Mouse (Mus musculus): ENCODE results near the gene Pltp. TPM values are rescaled to one million over a fixed set of nuclear protein-coding genes. Genes with fewer than 3 reads are reported as not detected.
A peak's percentile ranks its signal among the peaks of the same experiment; 100 is the strongest.
"Not testable (repeated sequence)": the region's sequence is repeated elsewhere in the genome, so short reads cannot be mapped to it uniquely, and the experiment has no call there.

The Pltp gene
- total RNA-seq, 2 experiments from 2014 or later = 77.5 to 82.0 TPM

DNA sequence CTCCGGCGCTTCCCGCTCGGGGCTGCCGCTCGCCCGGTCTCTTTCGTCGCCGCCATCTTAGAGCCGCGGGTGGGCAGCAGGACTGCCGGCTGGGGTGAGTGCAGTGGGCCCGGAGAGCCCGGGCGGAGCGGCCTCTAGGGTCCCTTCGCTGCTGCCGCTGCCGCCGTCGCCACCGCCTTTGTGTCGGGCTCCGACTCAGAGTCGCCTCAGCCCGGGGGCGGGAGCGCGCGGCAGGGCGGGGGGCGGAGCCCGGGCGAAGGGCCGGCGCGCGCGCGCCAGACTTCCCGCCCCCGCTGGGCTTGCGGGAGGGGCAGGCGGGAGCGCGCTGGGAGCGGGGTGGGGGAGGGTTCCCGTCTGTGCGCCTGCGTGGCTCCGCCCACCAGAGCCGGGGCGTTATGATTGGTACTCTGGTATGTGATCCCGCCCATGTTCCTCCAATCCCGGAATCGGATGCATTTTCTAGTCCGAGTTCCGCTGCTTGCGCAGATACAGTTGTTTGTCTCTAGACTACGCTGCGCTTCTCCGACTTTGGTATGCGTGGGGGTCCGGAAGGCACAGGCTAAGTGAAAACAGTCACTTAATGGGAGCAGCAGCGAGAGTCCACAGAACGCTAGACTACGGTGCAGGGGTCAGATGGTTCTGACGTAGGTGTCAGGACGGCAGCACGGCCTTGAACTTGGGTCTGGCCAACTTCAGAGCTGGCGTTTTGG is 22.2 kb upstream of the Pltp start:
- intact Hi-C loops (cut with DNase I) = loop anchor here (1.0 kb wide), 2 partner anchors 32 to 46 kb away; partner anchors contain the start of genes Neurl2 and Zfp335
- peak; percentile 92 to 97 for DNase-seq (ENCODE audit: low spot score in 2 of 2)

DNA sequence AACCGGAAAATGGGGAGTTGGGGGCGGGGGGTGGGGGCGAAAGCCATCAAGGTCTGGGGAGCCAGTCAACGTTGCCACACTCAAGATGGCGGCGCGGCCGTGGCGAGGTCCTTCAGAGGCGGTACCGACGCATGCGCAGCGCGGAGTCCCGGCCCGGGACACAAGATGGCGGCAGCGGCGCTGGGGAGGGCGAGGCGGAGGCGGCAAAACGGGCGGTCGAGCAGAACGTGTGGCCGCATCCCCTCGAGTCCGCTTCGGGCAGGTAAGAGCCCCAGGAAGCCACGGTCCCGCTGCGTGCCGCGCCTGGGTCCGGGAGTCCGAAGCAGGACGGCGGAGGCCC is 21.7 kb upstream of the Pltp start, which contains the start of gene Pcif1:
TSS of gene Pcif1 (plus strand) at position 77 of the 340 bp plus-strand sequence.
- intact Hi-C loops (cut with DNase I) = loop anchor here (1.0 kb wide), 2 partner anchors 32 to 46 kb away; partner anchors contain the start of genes Neurl2 and Zfp335
- DNase-seq (ENCODE audit: low spot score in 2 of 2) = peak; percentile 90 to 92

DNA sequence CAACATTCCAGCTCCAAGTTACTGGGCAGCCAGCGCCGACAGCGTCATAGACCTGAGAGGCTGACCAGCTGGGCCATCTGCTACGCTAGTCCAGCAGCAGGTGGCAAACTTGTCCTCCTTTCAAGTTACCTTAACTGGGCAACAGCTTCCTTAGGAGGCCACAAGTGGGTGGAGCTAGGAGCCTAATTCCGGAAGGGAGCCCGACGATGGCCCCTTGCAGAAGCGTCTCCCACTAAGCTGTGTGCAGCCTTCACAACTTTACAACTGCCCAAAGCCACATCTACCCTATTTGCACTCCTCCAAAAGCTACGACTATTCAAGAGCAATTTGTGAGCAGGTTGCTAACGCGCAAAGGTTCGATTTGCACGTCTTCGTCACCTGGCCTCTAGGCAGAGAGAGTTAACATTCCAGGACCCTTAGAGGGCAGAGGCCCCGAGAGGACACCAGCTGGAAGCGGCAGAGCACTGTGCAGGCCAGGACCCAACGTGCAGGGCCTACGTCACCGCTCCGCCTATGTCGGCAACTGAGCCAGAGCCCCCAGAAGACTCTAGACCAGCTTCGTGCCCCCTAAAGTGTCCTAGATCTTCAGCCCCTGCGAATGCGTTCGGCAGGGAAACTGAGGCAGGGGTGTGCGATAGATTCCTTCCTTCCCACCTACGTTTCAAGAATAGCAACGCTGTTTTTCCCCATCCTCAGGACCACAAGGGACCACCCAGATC is 21.2 kb upstream of the Pltp start:
- intact Hi-C loops (cut with DNase I) = loop anchor here (1.0 kb wide), 2 partner anchors 33 to 45 kb away; partner anchors contain the start of genes Neurl2 and Zfp335
- peak in 1 of 2 experiments; percentile 58 for DNase-seq (ENCODE audit: low spot score in 2 of 2)

- intact Hi-C loops (cut with DNase I); DNase-seq (ENCODE audit: low spot score in 2 of 2): not testable (repeated sequence)
Observed at GRCm38 (mm10) chr2:164877376-164878215, 20.1 kb upstream of the Pltp start.

- DNase-seq (ENCODE audit: low spot score in 2 of 2); intact Hi-C loops (cut with DNase I): not testable (repeated sequence)
Observed at GRCm38 (mm10) chr2:164875648-164876047, 18.1 kb upstream of the Pltp start.

DNA sequence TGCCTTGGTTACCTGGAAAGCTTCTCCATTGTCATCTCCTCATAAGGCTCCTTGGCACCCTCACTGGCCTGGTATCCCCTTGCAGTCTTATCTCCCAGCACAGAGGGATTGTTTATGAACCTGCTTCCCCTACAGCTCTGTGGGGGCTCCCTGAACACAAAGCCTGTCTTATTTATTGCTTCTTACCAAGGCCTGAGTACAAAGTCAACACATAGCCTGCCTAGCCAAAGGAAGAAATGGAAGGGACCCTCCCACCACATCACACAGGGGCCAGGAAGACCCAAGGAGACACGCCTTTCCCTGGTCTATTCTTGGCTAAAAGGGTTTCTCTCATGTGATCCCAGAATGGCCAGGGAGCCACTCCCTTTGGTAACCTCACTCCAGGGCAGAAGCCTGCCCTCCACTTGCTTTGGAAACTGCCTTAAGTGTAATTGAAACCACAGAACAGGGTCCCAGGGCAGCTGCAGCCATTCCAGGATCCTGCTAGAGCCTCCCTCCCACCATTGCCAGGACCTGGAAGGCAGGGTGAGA is 16.8 kb upstream of the Pltp start:
- intact Hi-C loops (cut with DNase I) = no loop called here
- no peak for DNase-seq (ENCODE audit: low spot score in 2 of 2)

DNA sequence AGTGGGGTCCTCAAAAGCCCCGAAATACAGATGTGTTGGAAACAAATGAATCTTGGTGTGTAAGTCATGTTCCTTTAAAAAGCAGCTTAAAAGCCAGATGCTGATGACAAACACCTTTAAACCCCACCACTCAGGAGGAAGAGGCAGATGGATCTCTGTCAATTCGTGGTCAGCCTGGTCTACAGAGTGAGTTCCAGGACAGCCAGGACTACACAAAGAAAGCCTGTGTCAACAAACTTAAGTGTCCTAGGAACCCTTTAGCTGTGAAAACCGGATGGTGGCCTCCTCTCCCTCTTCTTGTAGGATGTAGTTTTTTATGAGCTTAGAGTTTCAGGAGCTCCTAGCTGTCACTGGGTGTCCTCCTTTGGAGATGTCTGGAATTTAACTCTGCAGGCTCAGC is 16.1 kb upstream of the Pltp start:
- intact Hi-C loops (cut with DNase I) = no loop called here
- no peak for DNase-seq (ENCODE audit: low spot score in 2 of 2)

DNA sequence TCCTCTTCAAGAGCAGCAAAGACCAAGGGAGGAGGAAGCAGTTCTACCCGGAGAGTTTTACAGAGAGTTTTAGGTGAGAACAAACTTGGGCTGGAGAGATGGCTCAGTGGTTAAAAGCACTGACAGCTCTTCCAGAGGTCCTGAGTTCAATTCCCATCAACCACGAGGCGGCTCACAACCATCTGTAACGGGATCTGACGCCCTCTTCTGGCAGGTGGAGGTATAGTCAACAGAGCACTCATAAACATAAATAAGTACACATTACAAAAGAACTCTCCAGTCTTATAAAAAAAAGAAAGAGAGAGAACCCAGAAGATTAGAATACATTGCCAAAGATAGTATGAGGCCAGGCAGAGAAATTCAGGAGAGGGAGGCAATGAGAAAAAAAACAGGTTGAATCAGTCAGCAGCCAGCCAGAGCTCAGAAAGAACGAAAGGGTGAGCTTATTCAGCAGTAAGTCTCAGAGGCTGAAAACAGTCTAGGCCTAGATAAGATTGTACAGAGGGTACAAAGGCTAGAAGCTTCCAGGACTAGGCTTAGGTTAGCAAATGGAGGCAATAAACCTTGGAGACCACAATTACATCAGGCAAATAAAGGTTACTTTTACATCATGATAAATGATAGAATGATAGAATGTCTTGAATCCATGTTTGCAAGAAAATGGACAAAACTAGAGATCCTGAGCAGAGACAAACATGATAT is 14.2 kb upstream of the Pltp start:
- no peak for DNase-seq (ENCODE audit: low spot score in 2 of 2)
- intact Hi-C loops (cut with DNase I) = no loop called here

DNA sequence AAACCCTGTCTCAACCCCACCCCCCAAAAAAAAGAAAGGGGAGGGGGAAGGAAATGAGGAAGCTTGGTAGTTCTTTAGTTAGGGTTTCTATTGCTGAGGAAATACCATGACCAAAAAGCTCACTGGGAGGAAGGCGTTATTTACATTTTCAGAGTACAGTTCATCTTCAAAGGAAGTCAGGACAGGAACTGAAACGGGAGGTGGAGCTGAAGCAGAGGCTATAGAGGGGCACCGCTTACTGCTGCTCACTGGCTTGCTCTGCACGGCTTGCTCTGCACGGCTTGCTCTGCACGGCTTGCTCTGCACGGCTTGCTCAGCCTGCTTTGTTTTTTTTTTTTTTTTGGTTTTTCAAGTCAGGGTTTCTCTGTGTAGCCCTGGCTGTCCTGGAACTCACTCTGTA is 11.0 kb upstream of the Pltp start:
- no peak for DNase-seq (ENCODE audit: low spot score in 2 of 2)
- intact Hi-C loops (cut with DNase I) = no loop called here

- intact Hi-C loops (cut with DNase I) = no loop called here
- no peak for DNase-seq (ENCODE audit: low spot score in 2 of 2)
Observed at GRCm38 (mm10) chr2:164867566-164867965, 10.1 kb upstream of the Pltp start.

GRCm38 (mm10) chr2:164866741-164867551 is 9.4 kb upstream of the Pltp start:
- intact Hi-C loops (cut with DNase I) = no loop called here
- no peak for DNase-seq (ENCODE audit: low spot score in 2 of 2)

DNA sequence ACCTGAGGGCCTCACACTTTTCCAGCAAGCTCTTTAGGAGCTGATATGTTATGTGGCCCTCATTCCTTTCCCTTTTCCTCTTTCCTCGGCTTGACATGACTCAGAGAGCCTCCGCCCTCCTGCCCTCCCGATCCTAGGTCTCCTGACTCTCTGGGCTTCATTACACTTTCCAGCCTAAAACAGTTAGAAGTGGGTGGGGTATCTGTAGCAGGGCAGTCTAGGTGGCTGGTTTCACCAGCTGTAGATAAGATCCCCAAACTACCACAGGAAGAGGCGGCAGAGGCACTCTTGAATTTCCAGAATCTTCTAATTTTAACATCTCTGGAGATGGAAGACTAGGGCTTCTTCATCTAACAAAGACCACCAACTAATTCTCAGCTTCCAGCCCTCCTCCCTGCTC is 7.1 kb upstream of the Pltp start:
- intact Hi-C loops (cut with DNase I) = no loop called here
- DNase-seq (ENCODE audit: low spot score in 2 of 2) = no peak

GRCm38 (mm10) chr2:164863411-164863810 is 5.9 kb upstream of the Pltp start:
- intact Hi-C loops (cut with DNase I); DNase-seq (ENCODE audit: low spot score in 2 of 2): not testable (repeated sequence)

DNA sequence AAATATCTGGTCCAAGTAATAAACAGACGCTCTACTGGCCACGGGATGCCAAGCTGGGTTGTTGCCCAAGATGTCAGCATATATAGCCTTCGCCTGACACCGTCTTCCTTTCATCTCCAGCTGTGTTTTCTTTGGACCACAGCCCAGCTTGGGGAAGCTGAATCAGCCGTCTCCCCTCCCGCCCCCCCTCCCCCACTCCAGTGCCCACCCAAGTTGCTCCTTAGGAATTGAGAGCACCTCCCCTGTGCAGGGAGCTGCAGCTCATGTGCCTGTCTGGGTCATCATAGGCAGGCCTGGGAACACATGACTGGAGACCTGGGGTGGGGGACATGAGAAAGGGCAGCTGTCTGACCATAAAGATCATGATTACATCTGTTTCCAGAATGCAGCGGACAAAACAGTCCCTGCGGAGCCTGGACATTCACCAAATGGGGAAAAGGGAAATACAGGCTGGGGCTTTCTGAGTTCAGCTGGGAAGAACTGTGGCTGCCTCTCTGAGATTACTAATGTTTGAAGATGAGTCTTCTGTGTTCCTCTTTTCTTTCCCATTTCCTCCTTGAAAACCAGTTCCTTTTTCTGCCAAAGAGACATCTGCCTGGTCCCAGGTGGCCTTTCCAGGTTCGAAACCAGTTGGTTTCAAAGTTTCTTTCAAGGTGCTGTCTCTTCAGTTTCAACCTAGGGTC is 4.8 kb upstream of the Pltp start:
- intact Hi-C loops (cut with DNase I) = no loop called here
- no peak for DNase-seq (ENCODE audit: low spot score in 2 of 2)

DNA sequence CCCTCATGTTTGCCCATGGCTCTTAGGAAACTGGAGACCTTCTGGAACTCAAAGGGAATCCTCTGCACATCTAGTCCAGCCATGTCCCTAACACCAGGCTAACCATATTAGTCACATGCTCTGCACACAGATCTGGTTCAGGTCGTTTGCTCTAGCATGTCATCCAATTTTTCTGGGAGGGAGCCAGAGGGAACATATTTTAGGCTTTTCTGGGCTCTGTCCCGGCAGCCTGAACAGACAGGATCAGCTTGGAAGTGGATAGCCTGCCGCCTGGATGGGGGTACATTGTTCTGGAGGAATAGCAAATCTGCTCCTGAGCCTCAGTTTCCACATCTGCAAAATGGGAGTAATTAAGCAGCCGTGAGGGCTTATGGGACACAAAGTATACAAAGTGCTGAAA is 3.6 kb upstream of the Pltp start:
- DNase-seq (ENCODE audit: low spot score in 2 of 2) = no peak
- intact Hi-C loops (cut with DNase I) = no loop called here

DNA sequence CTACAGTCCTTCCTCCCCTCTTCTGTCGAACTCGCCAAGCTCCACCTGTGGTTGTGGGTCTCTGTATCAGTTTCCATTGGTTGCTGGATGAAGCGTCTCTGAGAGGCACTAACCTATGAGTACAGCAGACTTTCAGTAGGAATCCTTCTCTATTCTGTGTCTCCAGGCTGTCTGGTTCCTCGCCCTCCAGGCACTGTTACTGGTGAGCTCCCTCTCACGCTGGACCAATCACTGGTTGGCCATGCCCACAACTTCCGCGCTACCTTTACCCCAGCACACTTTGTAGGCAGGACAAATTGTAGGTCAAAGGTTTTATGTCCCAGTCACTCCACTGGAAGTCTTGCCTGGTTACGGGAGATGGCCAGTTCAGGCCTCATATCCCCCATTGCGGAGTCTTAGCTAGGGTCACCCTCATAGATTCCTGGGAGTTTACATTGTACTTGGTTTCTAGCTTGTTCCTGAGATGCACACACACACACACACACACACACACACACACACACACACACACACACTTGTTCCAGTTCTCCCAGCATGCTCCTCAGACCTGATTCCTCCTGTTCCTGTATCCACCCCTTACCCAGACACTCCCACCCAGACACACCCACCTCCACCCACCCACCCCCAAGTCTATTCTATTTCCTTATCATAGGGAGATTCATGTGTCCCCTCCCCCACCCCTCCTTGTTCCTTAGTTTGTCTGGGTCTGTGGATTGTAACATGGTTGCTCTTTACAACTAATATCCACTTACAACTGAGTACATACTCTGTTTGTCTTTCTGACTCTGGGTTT is 2.3 kb upstream of the Pltp start:
- no peak for DNase-seq (ENCODE audit: low spot score in 2 of 2)

GRCm38 (mm10) chr2:164859155-164859554 is 1.6 kb upstream of the Pltp start:
- intact Hi-C loops (cut with DNase I) = no loop called here
- DNase-seq (ENCODE audit: low spot score in 2 of 2) = no peak

More for the DNA sequence above, 2.3 kb upstream of the Pltp start:
- intact Hi-C loops (cut with DNase I) = no loop called here
